34 mouse cellular contexts compared by ENCODE assay signal in the genomic region with DNA sequence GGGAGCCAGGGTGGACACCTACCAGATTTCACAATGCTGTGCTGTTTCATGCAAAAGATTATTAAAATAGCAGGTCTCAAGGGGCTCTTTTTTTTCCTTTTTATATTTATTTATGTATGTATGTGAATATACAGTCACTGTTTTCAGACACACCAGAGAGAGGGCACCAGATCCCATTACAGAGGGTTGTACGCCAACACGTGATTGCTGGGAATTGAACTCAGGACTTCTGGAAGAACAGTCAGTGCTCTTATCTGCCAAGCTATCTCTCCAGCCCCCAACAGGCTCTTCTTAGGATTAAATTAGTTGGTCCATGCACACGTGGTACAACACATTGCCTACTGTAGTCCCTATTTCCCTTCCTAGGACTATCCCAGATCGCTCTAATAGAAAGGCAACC.
"Had no signal": no experiment of that assay in that cellular context is flagged by ENCODE, and none has a peak within 500 bp of the region (broad histone marks: within the 10 kb centered on the region; RNA-seq: fewer than 3 reads in every experiment).

No protein-coding gene starts in this region.

- H3K4me1 ChIP-seq: heart, embryonic 10.5 days; heart, embryonic 15.5 days; hindbrain, embryonic 10.5 days; hindbrain, embryonic 12.5 days; hindbrain, embryonic 13.5 days; hindbrain, embryonic 15.5 days; intestine, embryonic 15.5 days had no signal

- H3K9me3 ChIP-seq: heart, embryonic 10.5 days; heart, embryonic 12.5 days; heart, embryonic 13.5 days; heart, embryonic 15.5 days; hindbrain, embryonic 10.5 days; hindbrain, embryonic 12.5 days; hindbrain, embryonic 13.5 days; hindbrain, embryonic 15.5 days; intestine, embryonic 15.5 days; kidney, embryonic 15.5 days had no signal

- H3K36me3 ChIP-seq: heart, embryonic 10.5 days; heart, embryonic 12.5 days; heart, embryonic 13.5 days; heart, embryonic 15.5 days; hindbrain, embryonic 10.5 days; hindbrain, embryonic 12.5 days; hindbrain, embryonic 13.5 days; hindbrain, embryonic 15.5 days; intestine, embryonic 15.5 days; kidney, embryonic 15.5 days had no signal

- H3K4me2 ChIP-seq: heart, embryonic 12.5 days; heart, embryonic 13.5 days; heart, embryonic 15.5 days; hindbrain, embryonic 12.5 days; hindbrain, embryonic 13.5 days; hindbrain, embryonic 14.5 days; hindbrain, embryonic 15.5 days; intestine, embryonic 15.5 days; kidney, embryonic 15.5 days had no signal

- H3K9ac ChIP-seq: heart, embryonic 12.5 days; heart, embryonic 13.5 days; heart, embryonic 15.5 days; hindbrain, embryonic 12.5 days; hindbrain, embryonic 13.5 days; hindbrain, embryonic 14.5 days; hindbrain, embryonic 15.5 days; intestine, embryonic 15.5 days; kidney, embryonic 15.5 days had no signal

- ATAC-seq: hindbrain, embryonic 16.5 days; hindbrain, postnatal 0 days; intestine, embryonic 15.5 days; intestine, embryonic 16.5 days; intestine, postnatal 0 days had no signal

- H3K4me3 ChIP-seq: heart, embryonic 10.5 days; heart, embryonic 12.5 days; heart, embryonic 13.5 days; heart, embryonic 15.5 days; hindbrain, embryonic 10.5 days; hindbrain, embryonic 12.5 days; hindbrain, embryonic 13.5 days; hindbrain, embryonic 15.5 days; intestine, embryonic 15.5 days; kidney, embryonic 15.5 days; layer of hippocampus, adult 2 months; left cerebral cortex, adult 2 months had no signal

- H3K27ac ChIP-seq: heart, embryonic 10.5 days; heart, embryonic 13.5 days; heart, embryonic 15.5 days; hindbrain, embryonic 10.5 days; hindbrain, embryonic 12.5 days; hindbrain, embryonic 13.5 days; hindbrain, embryonic 14.5 days; hindbrain, embryonic 15.5 days; hindbrain, postnatal 0 days; intestine, embryonic 15.5 days; kidney, embryonic 15.5 days; kidney, postnatal 0 days; layer of hippocampus, adult 2 months; left cerebral cortex, adult 2 months had no signal

- H3K27me3 ChIP-seq: heart, embryonic 12.5 days; heart, embryonic 13.5 days; heart, embryonic 15.5 days; hindbrain, embryonic 12.5 days; hindbrain, embryonic 13.5 days; hindbrain, embryonic 15.5 days; intestine, embryonic 15.5 days; kidney, embryonic 15.5 days had no signal

- DNase-seq: heart, postnatal 10 days; heart, postnatal 14 days; heart, postnatal 36 days; heart, postnatal 4 days; kidney, adult 11 months; kidney, adult 18-20 months; kidney, adult 2 months; kidney, adult 8-10 months; kidney, adult 9 months; kidney, postnatal 10 days; kidney, postnatal 14 days; kidney, postnatal 25 days; kidney, postnatal 36 days; kidney, postnatal 4 days; layer of hippocampus, adult 9-11 months; layer of hippocampus, postnatal 36 days had no signal
